Comparison of ENCODE assay signal across 8 mouse cellular contexts in genomic region chr2:91682850-91683249, GRCm38 (mm10). TPM values are rescaled to one million over a fixed set of nuclear protein-coding genes. Genes with fewer than 3 reads are reported as not detected.
DNase-seq lines count a peak whose midpoint lies in the region; ATAC-seq and TF ChIP-seq lines count a peak whose summit lies in the region.

No protein-coding gene starts in this region.

- no peak for ATAC-seq in cerebellum, adult (ENCODE audit: insufficient number of reproducible peaks, low FRiP score, low TSS enrichment)
- ATAC-seq in frontal cortex, adult (ENCODE audit: low TSS enrichment), result peak; percentile 75

- DNase-seq in cerebellum, adult 18-20 months, result peak; percentile 44 to 59
- peak; percentile 84 for DNase-seq in 3T3-L1 (ENCODE audit: low read depth, low spot score)
- DNase-seq in brain, embryonic 14.5 days (ENCODE audit: low read depth), result peak; percentile 63
- DNase-seq in layer of hippocampus, postnatal 10 days (ENCODE audit: low spot score in 2 of 2), result peak; percentile 65 to 68
- DNase-seq in lung, postnatal 25 days (ENCODE audit: low spot score), result peak; percentile 57
- DNase-seq in natural killer cell, adult 2 months (ENCODE audit: low spot score in 2 of 2), result no peak

- no peak for TF ChIP-seq POLR2A in brain, embryonic 14.5 days (IDR thresholded peaks at IDR 0.05; ENCODE audit: borderline replicate concordance, extremely low read depth, insufficient read depth, insufficient read length, poor library complexity, severe bottlenecking)

- TF ChIP-seq CTCF in brain, embryonic 14.5 days (IDR thresholded peaks at IDR 0.05; ENCODE audit: borderline replicate concordance, extremely low read depth, insufficient read depth, insufficient read length), result peak; percentile 46; the same call in 1 of the 2 replicates

RNA-seq across cellular contexts. Expression of gene Atg13, which starts 27.5 kb away (rescaled TPM):
- polyA plus RNA-seq in brain, embryonic 14.5 days (2012; rRNA removed), result 62.0 and 71.0 TPM in 2 replicates
- 10 to 100 TPM; 49.1 to 49.7 TPM for total RNA-seq in layer of hippocampus, postnatal 10 days (2021)

RNA-seq across cellular contexts. Expression of gene Harbi1, which starts 27.8 kb away (rescaled TPM):
- polyA plus RNA-seq in brain, embryonic 14.5 days (2012; rRNA removed), result 4.6 and 8.4 TPM in 2 replicates
- total RNA-seq in layer of hippocampus, postnatal 10 days (2021), result 1 to 10 TPM; 8.3 to 8.9 TPM

RNA-seq across cellular contexts. Expression of gene Arhgap1, which starts 33.2 kb away (rescaled TPM):
- polyA plus RNA-seq in brain, embryonic 14.5 days (2012; rRNA removed), result 86.5 and 90.0 TPM in 2 replicates
- total RNA-seq in layer of hippocampus, postnatal 10 days (2021), result 10 to 100 TPM; 66.9 to 68.3 TPM

RNA-seq across cellular contexts. Expression of gene Zfp408, which starts 33.3 kb away (rescaled TPM):
- polyA plus RNA-seq in brain, embryonic 14.5 days (2012; rRNA removed), result 26.8 and 27.3 TPM in 2 replicates
- total RNA-seq in layer of hippocampus, postnatal 10 days (2021), result 10 to 100 TPM; 15.1 to 17.0 TPM

RNA-seq across cellular contexts. Expression of gene F2, which starts 46.6 kb away (rescaled TPM):
- polyA plus RNA-seq in brain, embryonic 14.5 days (2012; rRNA removed), result 0.18 TPM in 2 replicates
- under 1 TPM; 0.18 to 0.20 TPM for total RNA-seq in layer of hippocampus, postnatal 10 days (2021)

Comparison
In these comparisons a context has a peak if more than half of its experiments do, and no peak if none do; other contexts are left out.
1. DNase-seq: peak in cerebellum, adult 18-20 months (2 of 2), 3T3-L1 (single experiment), brain, embryonic 14.5 days (single experiment), layer of hippocampus, postnatal 10 days (2 of 2) and lung, postnatal 25 days (single experiment); none in natural killer cell, adult 2 months (0 of 2).